Mouse (Mus musculus) olfactory bulb, adult 2 months (tissue): ENCODE results near the gene Gm44973.

ENCODE experiments used
- CTCF ChIP-seq: fragments of 200-500 bp; IDR thresholded peaks from 2 replicates; pipeline ENCODE4 v1.5.1; 2012; ENCODE audit warnings: low read depth, mild to moderate bottlenecking, low read length, moderate library complexity; ENCODE audit not compliant: insufficient read depth
- POLR2A ChIP-seq: fragments of 200-500 bp; IDR thresholded peaks from 2 replicates; pipeline ENCODE4 v1.6.1; 2012; ENCODE audit warnings: mild to moderate bottlenecking, low read depth, low read length, moderate library complexity; ENCODE audit not compliant: insufficient read depth

DNA sequence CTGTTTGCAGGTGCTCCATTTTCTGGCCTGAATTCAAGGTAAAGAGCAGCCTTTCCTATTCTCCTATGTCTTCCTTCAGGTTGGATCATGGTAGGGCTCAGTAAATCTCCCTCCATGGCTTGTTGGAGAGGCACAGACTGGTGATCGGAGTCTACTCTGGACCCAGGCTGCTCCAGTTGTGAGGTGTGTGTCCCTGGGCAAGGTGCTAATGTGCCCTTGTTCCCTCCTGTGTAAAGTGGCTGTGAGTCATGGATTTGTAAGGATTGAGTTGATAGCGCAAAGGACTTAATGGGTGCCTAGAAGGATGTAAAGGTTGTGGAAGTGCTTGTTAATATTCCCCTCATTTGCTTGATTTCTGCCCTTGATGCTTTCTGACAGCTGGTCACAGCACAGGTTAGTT lies 66.6 kb downstream of the Gm44973 start:
- TF ChIP-seq POLR2A, result no peak
- TF ChIP-seq CTCF, result no peak
